Mouse (Mus musculus): Measurements from ENCODE around the gene Klhl35. TPM values are rescaled to one million over a fixed set of nuclear protein-coding genes. Genes with fewer than 3 reads are reported as not detected.

Gene Klhl35
- polyA plus RNA-seq, 1 experiment from 2014 or later = 0.80 TPM

DNA sequence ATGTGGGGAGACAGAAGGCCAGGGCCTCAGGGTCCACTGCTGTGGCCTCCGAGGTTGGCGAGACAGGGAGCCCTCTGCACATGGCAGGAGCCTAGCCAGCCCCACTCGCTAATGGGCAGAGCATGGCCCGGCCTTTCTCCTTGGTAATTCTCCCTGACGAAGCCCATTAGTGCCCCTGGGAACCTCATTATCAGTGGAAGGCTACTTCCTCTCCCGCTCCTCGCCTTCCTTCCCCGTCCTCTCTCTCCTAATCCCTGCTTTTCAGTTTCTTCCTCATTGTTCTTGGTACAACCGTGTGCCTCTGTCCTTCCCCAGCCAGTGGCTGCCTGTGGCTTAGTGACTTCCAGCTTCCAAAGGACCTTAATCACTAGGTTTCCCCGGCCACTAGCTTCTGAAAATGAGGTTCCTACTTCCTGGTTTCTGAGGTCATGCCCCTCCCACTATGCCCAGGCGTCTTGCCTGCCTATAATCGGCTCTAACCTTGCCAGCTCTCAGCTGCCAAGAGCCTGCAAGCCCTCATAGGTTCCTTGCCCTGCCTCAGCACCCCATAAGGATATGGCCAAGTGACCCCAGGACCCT is 31.0 kb upstream of the Klhl35 start:
- Histone ChIP-seq H3K4me1 (0 out of 2 replicates have a peak, but pooled peaks cover 6% of the 10 kb centered on the region), H3K9me3 (no peaks in the 10 kb centered on the region), H3K27ac (no peak overlapping the region), H3K4me3 (no peak overlapping the region), H3K4me2 (no peak overlapping the region), H3K36me3 (no peaks in the 10 kb centered on the region), H3K27me3 (no peaks in the 10 kb centered on the region), H3K9ac (no peak overlapping the region)
- no peak for ATAC-seq (ENCODE audit: borderline replicate concordance, extremely low read depth, low FRiP score, low TSS enrichment)
- 52% methylated on average over 12 of the region's 12 CpGs for WGBS

GRCm38 (mm10) chr7:99436530-99436929 is 29.3 kb upstream of the Klhl35 start:
- Histone ChIP-seq H3K4me2 (no peak overlapping the region), H3K9me3 (no peaks in the 10 kb centered on the region), H3K27me3 (no peaks in the 10 kb centered on the region), H3K4me3 (no peak overlapping the region), H3K9ac (no peak overlapping the region), H3K4me1 (peaks cover 17% of the 10 kb centered on the region), H3K36me3 (no peaks in the 10 kb centered on the region), H3K27ac (no peak overlapping the region)
- ATAC-seq (ENCODE audit: borderline replicate concordance, extremely low read depth, low FRiP score, low TSS enrichment) = no peak
- 19% methylated on average over 4 of the region's 4 CpGs for WGBS

DNA sequence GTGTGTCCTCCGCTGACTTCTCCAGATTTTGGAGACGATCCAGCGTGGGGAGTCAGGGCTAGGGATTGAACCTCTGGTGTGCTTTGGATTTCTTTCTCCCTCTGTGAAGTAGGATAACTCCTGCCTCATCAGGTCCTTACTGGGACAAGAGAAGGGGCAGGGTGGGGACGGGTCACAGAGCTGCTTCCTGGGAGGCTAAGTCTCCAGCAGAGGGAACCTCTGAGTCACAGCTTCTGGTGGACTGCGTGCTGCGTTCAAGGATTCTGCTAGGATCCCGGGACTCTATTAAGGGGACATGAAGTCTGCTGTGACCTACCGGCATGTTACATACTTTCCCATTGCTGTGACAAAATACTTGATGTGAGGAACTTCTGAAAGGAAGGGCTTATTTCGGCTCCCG is 26.9 kb upstream of the Klhl35 start:
- Histone ChIP-seq H3K4me1 (peaks cover 20% of the 10 kb centered on the region), H3K27me3 (no peaks in the 10 kb centered on the region), H3K4me3 (no peak overlapping the region), H3K4me2 (no peak overlapping the region), H3K9me3 (no peaks in the 10 kb centered on the region), H3K27ac (no peak overlapping the region), H3K9ac (no peak overlapping the region), H3K36me3 (no peaks in the 10 kb centered on the region)
- 63% methylated on average over 10 of the region's 10 CpGs for whole genome bisulfite sequencing
- no peak for ATAC-seq (ENCODE audit: borderline replicate concordance, extremely low read depth, low FRiP score, low TSS enrichment)

DNA sequence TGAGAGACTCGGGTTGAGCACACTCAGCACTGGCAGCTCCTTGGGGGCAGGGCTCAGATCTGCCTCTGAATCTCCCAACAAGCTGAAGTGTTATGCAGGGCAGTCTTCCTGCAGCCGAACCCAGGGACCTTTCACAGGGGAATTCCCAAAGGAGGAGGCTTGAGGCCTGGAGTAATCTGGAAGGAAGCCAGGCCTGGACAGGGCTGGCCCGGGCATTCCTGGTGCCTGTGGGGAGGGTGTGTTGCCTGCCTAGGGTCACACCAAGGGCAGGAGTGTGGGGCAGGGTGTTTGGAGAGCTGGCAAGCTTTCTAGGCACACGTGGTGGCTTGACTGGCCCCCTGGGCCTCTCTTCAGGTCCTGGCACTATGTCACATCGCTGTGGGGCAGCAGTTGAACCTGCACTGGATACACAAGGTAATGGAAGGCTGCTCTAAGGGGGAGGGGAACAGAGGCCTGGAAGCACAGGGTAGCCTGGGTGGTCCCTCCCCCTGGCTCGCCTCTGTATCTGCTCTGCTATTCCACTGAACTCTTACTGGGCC is 24.2 kb upstream of the Klhl35 start:
- no peak overlapping the region for H3K4me3 ChIP-seq
- peaks cover 20% of the 10 kb centered on the region for H3K4me1 ChIP-seq
- no peak overlapping the region for H3K9ac ChIP-seq
- peak overlapping the region; percentile 69 for H3K27ac ChIP-seq
- no peaks in the 10 kb centered on the region for H3K9me3 ChIP-seq
- no peak overlapping the region for H3K4me2 ChIP-seq
- H3K36me3 ChIP-seq = 0 out of 2 replicates have a peak, but pooled peaks cover 3% of the 10 kb centered on the region
- WGBS = 7% methylated on average over 6 of the region's 6 CpGs
- peak; percentile 81 for ATAC-seq (ENCODE audit: borderline replicate concordance, extremely low read depth, low FRiP score, low TSS enrichment)
- no peaks in the 10 kb centered on the region for H3K27me3 ChIP-seq

DNA sequence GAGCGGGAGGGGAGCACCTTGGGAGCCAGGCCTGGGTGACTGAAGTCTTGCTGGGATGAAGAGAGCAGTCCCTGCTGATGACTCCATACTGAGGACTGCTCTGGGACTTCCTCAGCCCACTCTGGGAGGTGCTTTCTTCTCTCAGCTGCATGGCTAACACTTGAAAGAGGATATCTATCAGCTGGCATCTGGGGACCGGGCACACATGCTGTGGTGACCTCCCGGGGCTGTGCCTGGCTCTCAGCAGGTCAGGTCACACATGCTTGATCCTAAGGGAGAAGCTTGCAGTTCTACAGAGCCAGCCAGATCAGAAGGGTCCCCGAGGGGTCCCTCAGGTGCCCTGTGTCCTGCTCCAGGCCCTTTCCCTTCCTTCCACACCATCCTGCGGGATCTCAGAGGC is 22.6 kb upstream of the Klhl35 start:
- no peak for ATAC-seq (ENCODE audit: borderline replicate concordance, extremely low read depth, low FRiP score, low TSS enrichment)
- Histone ChIP-seq H3K4me2 (no peak overlapping the region), H3K4me1 (peaks cover 20% of the 10 kb centered on the region), H3K4me3 (no peak overlapping the region), H3K36me3 (0 out of 2 replicates have a peak, but pooled peaks cover 3% of the 10 kb centered on the region), H3K27ac (no peak overlapping the region), H3K9ac (no peak overlapping the region), H3K27me3 (no peaks in the 10 kb centered on the region), H3K9me3 (no peaks in the 10 kb centered on the region)
- 49% methylated on average over 5 of the region's 5 CpGs for WGBS

DNA sequence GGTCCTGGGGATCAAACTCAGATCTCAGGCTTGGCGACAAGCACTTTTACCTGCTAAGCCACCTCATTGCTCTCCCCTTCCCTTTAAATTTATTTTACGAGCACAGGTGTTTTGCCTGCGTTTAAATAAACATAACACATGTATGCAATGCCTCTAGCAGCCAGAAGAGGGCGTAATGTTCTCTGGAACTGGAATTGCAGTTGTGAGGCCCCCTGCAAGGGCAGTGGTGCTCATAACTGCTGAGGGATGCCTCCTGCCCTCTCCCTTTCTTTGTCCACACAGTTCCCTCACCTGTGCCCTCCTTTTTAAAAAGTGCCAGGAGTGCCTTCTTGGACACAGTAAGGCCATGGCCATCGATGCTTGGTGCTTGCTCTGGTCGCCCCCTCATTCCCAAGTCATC is 21.8 kb upstream of the Klhl35 start:
- Histone ChIP-seq H3K9me3 (no peaks in the 10 kb centered on the region), H3K4me3 (no peak overlapping the region), H3K9ac (no peak overlapping the region), H3K36me3 (0 out of 2 replicates have a peak, but pooled peaks cover 3% of the 10 kb centered on the region), H3K27me3 (no peaks in the 10 kb centered on the region), H3K4me2 (no peak overlapping the region), H3K4me1 (peaks cover 20% of the 10 kb centered on the region), H3K27ac (no peak overlapping the region)
- no peak for ATAC-seq (ENCODE audit: borderline replicate concordance, extremely low read depth, low FRiP score, low TSS enrichment)
- 61% methylated on average over 6 of the region's 6 CpGs for WGBS

DNA sequence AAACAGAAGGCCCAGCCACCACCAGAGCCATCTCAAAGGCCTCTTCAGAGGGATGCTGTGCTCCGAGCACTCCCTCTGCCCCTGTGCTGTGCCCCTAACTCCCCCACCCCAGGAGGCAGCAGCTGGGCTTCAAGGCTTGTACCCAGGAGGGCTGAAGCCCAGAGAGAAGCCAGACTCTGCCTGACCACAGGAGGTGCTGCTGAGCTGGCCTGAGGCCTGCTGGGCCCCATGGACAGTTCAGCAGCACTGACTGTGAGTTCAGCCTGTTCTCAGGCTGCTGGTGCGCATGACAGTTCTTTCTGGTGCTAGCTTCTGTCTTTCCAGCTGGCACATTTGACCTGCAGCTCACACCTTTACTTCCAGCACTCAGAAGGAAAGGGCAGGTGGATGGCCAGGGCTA is 20.0 kb upstream of the Klhl35 start:
- no peak overlapping the region for H3K9ac ChIP-seq
- WGBS = 95% methylated on average over 2 of the region's 2 CpGs

DNA sequence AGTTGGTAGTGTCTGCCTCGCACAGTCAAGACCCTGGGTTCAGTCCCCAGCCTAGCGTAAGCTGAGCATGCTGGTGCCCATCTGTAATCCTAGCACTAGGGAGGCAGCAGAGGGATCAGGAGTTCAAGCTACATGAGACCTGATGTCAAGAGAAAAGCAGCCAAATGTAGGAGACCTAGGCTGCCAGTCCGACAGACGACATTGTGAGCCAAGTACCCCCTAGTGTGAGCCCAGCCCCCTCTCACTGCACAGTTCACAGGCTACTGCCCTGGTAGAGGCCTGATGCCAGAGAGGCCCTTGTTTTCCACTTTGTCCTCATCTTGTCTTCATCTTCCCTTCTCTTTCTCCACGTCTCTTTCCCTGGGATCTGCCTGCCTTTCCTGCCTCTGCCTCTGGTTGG is 18.5 kb upstream of the Klhl35 start:
- WGBS = 73% methylated on average over 5 of the region's 5 CpGs

More for the DNA sequence above, 20.0 kb upstream of the Klhl35 start:
- Histone ChIP-seq H3K4me1 (peaks cover 16% of the 10 kb centered on the region), H3K27ac (no peak overlapping the region), H3K36me3 (0 out of 2 replicates have a peak, but pooled peaks cover 3% of the 10 kb centered on the region), H3K4me2 (no peak overlapping the region), H3K27me3 (no peaks in the 10 kb centered on the region), H3K4me3 (no peak overlapping the region), H3K9me3 (no peaks in the 10 kb centered on the region)
- ATAC-seq (ENCODE audit: borderline replicate concordance, extremely low read depth, low FRiP score, low TSS enrichment) = no peak

DNA sequence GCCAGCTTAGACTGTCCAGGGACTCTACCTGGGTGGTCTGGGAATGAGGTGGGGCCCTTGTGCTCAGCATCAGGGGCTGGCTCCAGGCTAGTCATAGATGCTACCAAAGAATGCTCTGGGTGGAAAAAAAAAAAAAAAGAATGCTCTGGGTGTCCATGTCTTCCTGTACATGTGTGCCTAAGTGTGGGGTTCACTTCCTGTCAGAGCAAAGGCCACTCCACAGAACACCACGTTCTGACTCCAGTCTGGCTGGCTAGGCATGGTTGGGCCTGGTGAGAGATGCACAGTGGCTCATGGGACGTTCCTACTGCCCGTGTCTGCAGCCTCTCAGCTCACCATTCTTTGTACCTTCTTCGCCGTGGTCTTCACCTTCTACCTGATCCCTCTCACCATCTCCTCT is 17.2 kb upstream of the Klhl35 start:
- Histone ChIP-seq H3K27me3 (no peaks in the 10 kb centered on the region), H3K27ac (no peak overlapping the region), H3K36me3 (0 out of 2 replicates have a peak, but pooled peaks cover 5% of the 10 kb centered on the region), H3K4me2 (no peak overlapping the region), H3K4me3 (no peak overlapping the region), H3K4me1 (no peaks in the 10 kb centered on the region), H3K9ac (no peak overlapping the region), H3K9me3 (no peaks in the 10 kb centered on the region)
- ATAC-seq (ENCODE audit: borderline replicate concordance, extremely low read depth, low FRiP score, low TSS enrichment) = no peak
- 67% methylated on average over 5 of the region's 5 CpGs for WGBS

More for the DNA sequence above, 18.5 kb upstream of the Klhl35 start:
- H3K4me1 ChIP-seq = peaks cover 1% of the 10 kb centered on the region
- no peak overlapping the region for H3K9ac ChIP-seq
- no peaks in the 10 kb centered on the region for H3K9me3 ChIP-seq
- no peak overlapping the region for H3K27ac ChIP-seq
- no peaks in the 10 kb centered on the region for H3K27me3 ChIP-seq
- no peak overlapping the region for H3K4me3 ChIP-seq
- ATAC-seq (ENCODE audit: borderline replicate concordance, extremely low read depth, low FRiP score, low TSS enrichment) = no peak
- no peak overlapping the region for H3K4me2 ChIP-seq
- 0 out of 2 replicates have a peak, but pooled peaks cover 3% of the 10 kb centered on the region for H3K36me3 ChIP-seq

DNA sequence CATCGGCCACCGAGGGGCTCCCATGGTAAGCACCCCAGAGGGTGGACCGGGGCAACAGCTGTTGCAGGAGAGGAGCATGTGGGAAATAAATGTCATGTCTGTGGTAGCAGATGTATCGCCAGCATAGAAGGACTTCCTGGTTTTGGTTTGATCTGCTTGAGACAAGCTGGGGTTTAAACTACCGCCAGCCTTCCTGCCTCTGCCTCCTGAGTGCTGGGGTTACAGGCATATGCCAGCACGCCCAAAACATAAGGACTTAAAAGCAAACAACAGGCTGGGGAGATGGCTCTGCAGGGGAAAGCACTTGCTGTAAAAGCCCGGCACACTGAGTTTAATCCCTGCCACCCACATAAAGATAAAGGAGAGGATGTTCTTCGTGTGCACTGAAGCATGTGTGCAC is 16.7 kb upstream of the Klhl35 start:
- no peak overlapping the region for H3K4me3 ChIP-seq
- H3K4me2 ChIP-seq = no peak overlapping the region
- H3K27ac ChIP-seq = no peak overlapping the region
- 0 out of 2 replicates have a peak, but pooled peaks cover 5% of the 10 kb centered on the region for H3K36me3 ChIP-seq
- no peak for ATAC-seq (ENCODE audit: borderline replicate concordance, extremely low read depth, low FRiP score, low TSS enrichment)
- H3K4me1 ChIP-seq = no peaks in the 10 kb centered on the region
- H3K9me3 ChIP-seq = no peaks in the 10 kb centered on the region
- no peak overlapping the region for H3K9ac ChIP-seq
- no peaks in the 10 kb centered on the region for H3K27me3 ChIP-seq
- WGBS = 61% methylated on average over 8 of the region's 8 CpGs

DNA sequence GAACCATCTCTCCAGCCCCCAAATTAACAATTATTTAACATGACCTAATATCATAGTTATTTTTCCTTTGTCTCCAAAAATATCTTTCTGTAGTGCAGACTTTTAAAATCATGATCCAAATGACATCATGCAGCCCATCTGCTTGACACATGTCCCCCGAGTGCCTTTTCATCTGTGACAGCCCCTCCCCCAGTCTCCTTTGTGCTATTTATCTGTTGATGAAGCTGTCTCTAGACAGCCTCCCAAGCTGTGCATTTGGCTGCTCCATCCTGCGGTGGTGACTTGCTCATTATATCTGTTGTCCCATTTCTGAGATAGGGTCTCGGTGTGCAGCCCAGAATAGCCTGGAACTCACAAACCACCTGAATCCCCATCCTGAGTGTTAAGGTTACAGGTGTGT is 16.1 kb upstream of the Klhl35 start:
- ATAC-seq (ENCODE audit: borderline replicate concordance, extremely low read depth, low FRiP score, low TSS enrichment) = no peak
- Histone ChIP-seq H3K36me3 (0 out of 2 replicates have a peak, but pooled peaks cover 3% of the 10 kb centered on the region), H3K9ac (no peak overlapping the region), H3K9me3 (no peaks in the 10 kb centered on the region), H3K4me1 (no peaks in the 10 kb centered on the region), H3K27me3 (no peaks in the 10 kb centered on the region), H3K4me2 (no peak overlapping the region), H3K27ac (no peak overlapping the region), H3K4me3 (no peak overlapping the region)
- 62% methylated on average over 3 of the region's 3 CpGs for WGBS

GRCm38 (mm10) chr7:99450703-99451102 is 15.1 kb upstream of the Klhl35 start:
- no peak overlapping the region for H3K27ac ChIP-seq
- H3K4me3 ChIP-seq = no peak overlapping the region
- no peaks in the 10 kb centered on the region for H3K4me1 ChIP-seq
- H3K4me2 ChIP-seq = no peak overlapping the region
- no peak overlapping the region for H3K9ac ChIP-seq
- 1% methylated on average over 3 of the region's 3 CpGs for WGBS
- peak; percentile 25; the same call in 1 of the 2 replicates for ATAC-seq (ENCODE audit: borderline replicate concordance, extremely low read depth, low FRiP score, low TSS enrichment)
- no peaks in the 10 kb centered on the region for H3K9me3 ChIP-seq
- H3K36me3 ChIP-seq = 0 out of 2 replicates have a peak, but pooled peaks cover 2% of the 10 kb centered on the region
- no peaks in the 10 kb centered on the region for H3K27me3 ChIP-seq
